Mouse (Mus musculus) myocyte (in vitro differentiated cells): ENCODE measurements around the gene Rnaseh1.

Source experiments
- MAX ChIP-seq: IDR thresholded peaks from one replicate; pipeline ENCODE4 v1.6.1; 2011; ENCODE audit warnings: low read depth, mild to moderate bottlenecking, control low read depth
- MYOD1 ChIP-seq, 3 experiments: IDR thresholded peaks; one replicate each; pipeline ENCODE4 v1.6.1; 2011; ENCODE audit warnings: control low read depth in 2 of 3, low read depth in 2 of 3, mild to moderate bottlenecking in 2 of 3, moderate library complexity in 1 of 3; ENCODE audit not compliant: insufficient read length in 2 of 3, control insufficient read depth in 1 of 3
- POLR2A ChIP-seq: IDR thresholded peaks from one replicate; pipeline ENCODE4 v1.6.1; 2011; ENCODE audit warnings: low read depth, mild to moderate bottlenecking, control low read depth, moderate library complexity; ENCODE audit not compliant: insufficient read length
- POLR2AphosphoS2 ChIP-seq: IDR thresholded peaks from one replicate; pipeline ENCODE4 v1.6.1; 2011; ENCODE audit warnings: low read depth, control low read depth; ENCODE audit not compliant: insufficient read length
- SRF ChIP-seq: IDR thresholded peaks from one replicate; pipeline ENCODE4 v1.6.1; 2011; ENCODE audit warnings: low read depth; ENCODE audit not compliant: control insufficient read depth, insufficient read length
- USF1 ChIP-seq: IDR thresholded peaks from one replicate; pipeline ENCODE4 v1.6.1; 2011; ENCODE audit warnings: low read depth, mild to moderate bottlenecking, control low read depth, moderate library complexity

DNA sequence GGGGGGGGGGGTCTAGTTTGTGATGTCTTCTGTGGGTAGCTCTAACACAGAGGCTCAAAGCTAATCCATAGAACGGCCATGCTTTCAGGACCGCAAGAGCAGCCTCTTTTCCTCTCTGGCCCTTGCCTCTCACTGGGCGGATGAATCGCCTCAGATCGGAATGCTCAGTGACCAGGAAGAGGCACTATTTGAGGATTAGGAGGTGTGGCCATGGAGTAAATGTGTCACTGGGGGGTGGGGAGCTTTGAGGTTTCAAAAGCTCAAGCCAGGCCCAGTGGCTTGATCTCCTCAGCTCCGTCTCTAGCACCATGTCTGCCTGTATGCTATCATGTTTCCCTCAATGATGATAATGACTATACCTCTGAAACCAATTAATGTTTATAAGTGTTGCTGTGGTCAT lies 39.6 kb downstream of the Rnaseh1 start:
- no peak for TF ChIP-seq SRF
- no peak for TF ChIP-seq USF1
- TF ChIP-seq MYOD1 (IDR thresholded peaks at IDR 0.05; ENCODE audit: control insufficient read depth in 1 of 3, insufficient read length in 2 of 3, low read depth in 2 of 3), result no peak
- no peak for TF ChIP-seq POLR2A
- TF ChIP-seq POLR2AphosphoS2, result no peak
- no peak for TF ChIP-seq MAX
